Mouse (Mus musculus) thymus, postnatal 10 days (tissue): ENCODE results near the gene Prh1.
"Not testable (repeated sequence)": the region's sequence is repeated elsewhere in the genome, so short reads cannot be mapped to it uniquely, and the experiment has no call there.

ENCODE experiments used
- DNase-seq, 2 experiments: peaks; one replicate each; pipeline ENCODE4 v3.0.0; 2021; ENCODE audit warnings: low spot score in 2 of 2

The Prh1 gene

DNA sequence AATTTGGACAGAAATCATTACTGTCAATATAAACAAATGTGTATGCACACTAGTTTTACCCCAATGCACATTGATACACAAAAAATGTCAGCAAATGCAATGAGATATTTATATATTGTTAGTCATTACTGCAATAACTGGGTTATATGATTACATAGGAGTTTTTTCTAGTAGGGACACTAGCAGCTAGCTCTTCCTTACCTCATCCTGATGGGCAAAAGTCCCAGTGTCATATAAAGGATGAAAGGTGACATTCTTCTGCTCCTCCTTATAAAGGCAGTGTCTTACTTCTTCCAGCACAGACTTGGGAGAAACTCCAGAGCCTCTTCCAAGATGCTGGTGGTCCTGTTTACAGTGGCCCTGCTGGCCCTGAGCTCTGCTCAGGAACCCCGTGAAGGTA, at the start of gene Prh1:
Gene Prh1 (plus strand): TSS at position 301 of the 400 bp plus-strand sequence.
- not testable (repeated sequence) for DNase-seq

DNA sequence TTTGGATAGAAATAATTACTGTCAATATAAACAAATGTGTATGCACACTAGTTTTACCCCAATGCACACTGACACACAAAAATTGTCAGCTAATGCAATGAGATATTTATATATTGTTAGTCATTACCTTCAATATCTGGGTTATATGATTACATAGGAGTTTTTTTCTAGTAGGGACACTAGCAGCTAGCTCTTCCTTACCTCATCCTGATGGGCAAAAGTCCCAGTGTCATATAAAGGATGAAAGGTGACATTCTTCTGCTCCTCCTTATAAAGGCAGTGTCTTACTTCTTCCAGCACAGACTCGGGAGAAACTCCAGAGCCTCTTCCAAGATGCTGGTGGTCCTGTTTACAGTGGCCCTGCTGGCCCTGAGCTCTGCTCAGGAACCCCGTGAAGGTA, 26.0 kb downstream of the Prh1 start, which contains the start of gene Prp2:
Gene Prp2 (plus strand): TSS at position 301 of the 400 bp plus-strand sequence.
- not testable (repeated sequence) for DNase-seq
